Mouse (Mus musculus): Measurements from ENCODE around the gene Zfp444.

DNA sequence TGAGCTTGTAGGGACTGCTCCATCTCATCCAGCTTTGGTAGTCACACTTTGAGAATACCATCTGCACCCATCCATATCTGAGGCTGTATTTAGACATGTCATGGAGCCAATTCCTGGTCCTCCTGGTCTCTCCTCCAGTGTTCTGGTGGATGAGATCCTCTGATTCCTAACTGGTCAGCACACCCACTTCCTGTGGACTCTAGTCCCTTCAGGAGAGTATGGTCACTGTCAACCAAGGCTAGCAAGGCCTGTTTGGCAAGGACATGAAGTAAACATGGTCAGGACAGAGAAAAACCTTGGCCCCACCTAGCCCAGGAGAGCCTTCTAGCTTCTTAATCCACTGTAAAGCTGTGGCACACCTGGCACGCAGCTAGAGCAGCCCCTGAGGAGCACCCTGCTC lies 20.8 kb upstream of the Zfp444 start:
- no peak for TF ChIP-seq POLR2AphosphoS2 (IDR thresholded peaks at IDR 0.05; ENCODE audit: low read length)
- no peak for TF ChIP-seq MAX (IDR thresholded peaks at IDR 0.05; ENCODE audit: low read length)
- TF ChIP-seq POLR2A (IDR thresholded peaks at IDR 0.05; ENCODE audit: control insufficient read depth in 1 of 2, insufficient read depth in 1 of 2, low read depth in 1 of 2, low read length in 2 of 2, poor library complexity in 1 of 2): no peak
- TF ChIP-seq USF1 (IDR thresholded peaks at IDR 0.05; ENCODE audit: low read depth, low read length): no peak
- no peak for TF ChIP-seq POLR2AphosphoS5 (IDR thresholded peaks at IDR 0.05; ENCODE audit: borderline replicate concordance, low read depth, low read length)
- TF ChIP-seq TCF12 (IDR thresholded peaks at IDR 0.05; ENCODE audit: low read depth, low read length): no peak
- no peak for TF ChIP-seq CTCF (IDR thresholded peaks at IDR 0.05 in 2 of 3, conservative IDR thresholded peaks at IDR 0.05 in 1 of 3; ENCODE audit: control insufficient read depth in 1 of 3, insufficient read depth in 1 of 3, low read depth in 2 of 3, low read length in 3 of 3, poor library complexity in 1 of 3, severe bottlenecking in 1 of 3)
- TF ChIP-seq TAL1 (IDR thresholded peaks at IDR 0.05; ENCODE audit: low read length): no peak
